Mouse (Mus musculus) MEL (cell line): Measurements from ENCODE around the gene Mrpl38. TPM values are rescaled to one million over a fixed set of nuclear protein-coding genes. Genes with fewer than 3 reads are reported as not detected.

Experiments
- DNase-seq: peaks from one replicate; pipeline ENCODE4 v3.0.0; 2011; ENCODE audit warnings: low read depth, low spot score
- H3K27ac ChIP-seq: 2 replicates; pipeline ENCODE4 v1.5.1; 2012; ENCODE audit warnings: low read depth, mild to moderate bottlenecking, control low read depth, low read length, moderate library complexity; ENCODE audit not compliant: control insufficient read depth
- H3K27me3 ChIP-seq, 2 experiments: fragments of 150-350 bp in 1 of 2; sonication (generic) in 1 of 2; 2 replicates each; pipeline ENCODE4 v1.6.1; 2012; ENCODE audit warnings: low read length in 2 of 2, mild to moderate bottlenecking in 2 of 2, improper control_type of control experiment in 1 of 2, moderate library complexity in 1 of 2; ENCODE audit not compliant: insufficient read depth in 2 of 2, control insufficient read depth in 1 of 2
- H3K36me3 ChIP-seq, 2 experiments: 2 replicates each; pipeline ENCODE4 v1.6.1; 2012 to 2014; ENCODE audit warnings: low read length in 2 of 2, improper control_type of control experiment in 1 of 2, inconsistent platforms in 1 of 2, mild to moderate bottlenecking in 1 of 2; ENCODE audit not compliant: insufficient read depth in 2 of 2, control insufficient read depth in 1 of 2
- H3K4me1 ChIP-seq, 2 experiments: fragments of 150-350 bp in 1 of 2; sonication (generic) in 1 of 2; 2 replicates each; pipeline ENCODE4 v1.6.1; 2012; ENCODE audit warnings: low read length in 2 of 2, improper control_type of control experiment in 1 of 2, mild to moderate bottlenecking in 1 of 2; ENCODE audit not compliant: insufficient read depth in 2 of 2, control insufficient read depth in 1 of 2
- H3K4me3 ChIP-seq, 2 experiments: fragments of 150-350 bp in 1 of 2; sonication (generic) in 1 of 2; 2 replicates each; pipeline ENCODE4 v1.5.1; 2012; ENCODE audit warnings: low read depth in 2 of 2, low read length in 2 of 2, mild to moderate bottlenecking in 2 of 2, moderate library complexity in 2 of 2, control low read depth in 1 of 2, improper control_type of control experiment in 1 of 2; ENCODE audit not compliant: control insufficient read depth in 1 of 2, insufficient read depth in 1 of 2
- H3K79me2 ChIP-seq: 2 replicates; pipeline ENCODE4 v1.6.1; 2012; ENCODE audit warnings: mild to moderate bottlenecking, low read length, moderate library complexity; ENCODE audit not compliant: control insufficient read depth, poor library complexity, insufficient read depth
- H3K9ac ChIP-seq: 2 replicates; pipeline ENCODE4 v1.6.1; 2012; ENCODE audit warnings: low read depth, mild to moderate bottlenecking, control low read depth, low read length, moderate library complexity; ENCODE audit not compliant: control insufficient read depth, poor library complexity, severe bottlenecking
- H3K9me3 ChIP-seq: fragments of 150-350 bp; sonication (generic); replicated peaks from 2 replicates; pipeline ENCODE4 v1.6.1; 2012; ENCODE audit warnings: mild to moderate bottlenecking, low read length, improper control_type of control experiment, moderate library complexity; ENCODE audit not compliant: insufficient read depth
- CHD1 ChIP-seq: IDR thresholded peaks from 2 replicates; pipeline ENCODE4 v1.6.1; 2012; ENCODE audit warnings: low read depth, mild to moderate bottlenecking, inconsistent platforms, low read length, improper control_type of control experiment
- CHD2 ChIP-seq: IDR thresholded peaks from 2 replicates; pipeline ENCODE4 v1.6.1; 2011; ENCODE audit warnings: low read length, improper control_type of control experiment
- E2F4 ChIP-seq: IDR thresholded peaks from 2 replicates; pipeline ENCODE4 v1.6.1; 2011; ENCODE audit warnings: low read depth, low read length, improper control_type of control experiment, borderline replicate concordance
- ELF1 ChIP-seq: IDR thresholded peaks from 2 replicates; pipeline ENCODE4 v1.6.1; 2014; ENCODE audit warnings: low read depth, mild to moderate bottlenecking, inconsistent platforms, low read length, improper control_type of control experiment, moderate library complexity
- EP300 ChIP-seq, 2 experiments: IDR thresholded peaks; 2 replicates each; pipeline ENCODE4 v1.6.1; 2011; ENCODE audit warnings: improper control_type of control experiment in 2 of 2, low read length in 2 of 2, low read depth in 1 of 2, mild to moderate bottlenecking in 1 of 2
- ETS1 ChIP-seq: IDR thresholded peaks from 2 replicates; pipeline ENCODE4 v1.6.1; 2012; ENCODE audit warnings: low read depth, mild to moderate bottlenecking, inconsistent platforms, low read length, improper control_type of control experiment, moderate library complexity
- GABPA ChIP-seq: IDR thresholded peaks from 2 replicates; pipeline ENCODE4 v1.6.1; 2012; ENCODE audit warnings: low read depth, mild to moderate bottlenecking, inconsistent platforms, low read length, improper control_type of control experiment, moderate library complexity
- HCFC1 ChIP-seq: IDR thresholded peaks from 2 replicates; pipeline ENCODE4 v1.6.1; 2012; ENCODE audit warnings: low read depth, mild to moderate bottlenecking, inconsistent platforms, low read length, improper control_type of control experiment, moderate library complexity
- JUND ChIP-seq: IDR thresholded peaks from 2 replicates; pipeline ENCODE4 v1.6.1; 2011; ENCODE audit warnings: low read depth, mild to moderate bottlenecking, improper control_type of control experiment, low read length
- KAT2A ChIP-seq: conservative IDR thresholded peaks from 2 replicates; pipeline ENCODE4 v1.6.1; 2012; ENCODE audit warnings: low read depth, low read length, improper control_type of control experiment, inconsistent platforms
- MAX ChIP-seq: IDR thresholded peaks from 2 replicates; pipeline ENCODE4 v1.6.1; 2011; ENCODE audit warnings: low read length, improper control_type of control experiment
- MAZ ChIP-seq: IDR thresholded peaks from 2 replicates; pipeline ENCODE4 v1.6.1; 2012; ENCODE audit warnings: low read depth, mild to moderate bottlenecking, inconsistent platforms, low read length, improper control_type of control experiment
- MEF2A ChIP-seq: IDR thresholded peaks from 2 replicates; pipeline ENCODE4 v1.6.1; 2014; ENCODE audit warnings: low read depth, mild to moderate bottlenecking, inconsistent platforms, low read length, improper control_type of control experiment; ENCODE audit not compliant: poor library complexity, insufficient replicate concordance, severe bottlenecking; ENCODE audit errors: extremely low read depth
- MXI1 ChIP-seq: IDR thresholded peaks from 2 replicates; pipeline ENCODE4 v1.6.1; 2011; ENCODE audit warnings: mild to moderate bottlenecking, low read depth, low read length, improper control_type of control experiment
- MYB ChIP-seq: IDR thresholded peaks from 2 replicates; pipeline ENCODE4 v1.6.1; 2011; ENCODE audit warnings: mild to moderate bottlenecking, low read depth, low read length, improper control_type of control experiment
- MYC ChIP-seq: IDR thresholded peaks from 2 replicates; pipeline ENCODE4 v1.6.1; 2011; ENCODE audit warnings: low read depth, mild to moderate bottlenecking, low read length, improper control_type of control experiment, moderate library complexity
- NELFE ChIP-seq: IDR thresholded peaks from 2 replicates; pipeline ENCODE4 v1.6.1; 2011; ENCODE audit warnings: low read depth, low read length, improper control_type of control experiment
- NRF1 ChIP-seq: IDR thresholded peaks from 2 replicates; pipeline ENCODE4 v1.6.1; 2014; ENCODE audit warnings: low read depth, mild to moderate bottlenecking, inconsistent platforms, low read length, improper control_type of control experiment, moderate library complexity; ENCODE audit not compliant: poor library complexity, insufficient read depth, severe bottlenecking
- POLR2A ChIP-seq, 2 experiments: IDR thresholded peaks; 2 replicates each; pipeline ENCODE4 v1.6.1; 2011 to 2012; ENCODE audit warnings: low read length in 2 of 2, mild to moderate bottlenecking in 2 of 2, control low read depth in 1 of 2, improper control_type of control experiment in 1 of 2, low read depth in 1 of 2, moderate library complexity in 1 of 2; ENCODE audit not compliant: control insufficient read depth in 1 of 2, insufficient read depth in 1 of 2, poor library complexity in 1 of 2
- POLR2AphosphoS2 ChIP-seq: IDR thresholded peaks from 2 replicates; pipeline ENCODE4 v1.6.1; 2011; ENCODE audit warnings: low read length, improper control_type of control experiment
- POLR2AphosphoS5 ChIP-seq: IDR thresholded peaks from 2 replicates; pipeline ENCODE4 v1.6.1; 2012; ENCODE audit warnings: low read depth, borderline replicate concordance, mild to moderate bottlenecking, inconsistent platforms, low read length, moderate library complexity, mixed read lengths
- RAD21 ChIP-seq: IDR thresholded peaks from 2 replicates; pipeline ENCODE4 v1.6.1; 2011; ENCODE audit warnings: mild to moderate bottlenecking, low read depth, low read length, improper control_type of control experiment
- RCOR1 ChIP-seq: IDR thresholded peaks from 2 replicates; pipeline ENCODE4 v1.6.1; 2012; ENCODE audit warnings: low read depth, mild to moderate bottlenecking, inconsistent platforms, low read length, improper control_type of control experiment
- SIN3A ChIP-seq: IDR thresholded peaks from 2 replicates; pipeline ENCODE4 v1.6.1; 2012; ENCODE audit warnings: low read length, improper control_type of control experiment, inconsistent platforms
- SMC3 ChIP-seq: IDR thresholded peaks from 2 replicates; pipeline ENCODE4 v1.6.1; 2011; ENCODE audit warnings: low read depth, low read length, improper control_type of control experiment
- TBP ChIP-seq: IDR thresholded peaks from 2 replicates; pipeline ENCODE4 v1.8.0; 2011; ENCODE audit warnings: low read depth, low read length, improper control_type of control experiment
- USF1 ChIP-seq: IDR thresholded peaks from 2 replicates; pipeline ENCODE4 v1.6.1; 2014; ENCODE audit warnings: low read depth, mild to moderate bottlenecking, inconsistent platforms, low read length, improper control_type of control experiment, moderate library complexity
- USF2 ChIP-seq, 2 experiments: IDR thresholded peaks; 2 replicates each; pipeline ENCODE4 v1.6.1; 2011 to 2012; ENCODE audit warnings: improper control_type of control experiment in 2 of 2, low read length in 2 of 2, borderline replicate concordance in 1 of 2, inconsistent platforms in 1 of 2, low read depth in 1 of 2, mild to moderate bottlenecking in 1 of 2; ENCODE audit not compliant: insufficient read depth in 1 of 2
- ZC3H11A ChIP-seq: IDR thresholded peaks from 2 replicates; pipeline ENCODE4 v1.6.1; 2012; ENCODE audit warnings: low read depth, mild to moderate bottlenecking, inconsistent platforms, low read length, improper control_type of control experiment
- ZKSCAN1 ChIP-seq: IDR thresholded peaks from 2 replicates; pipeline ENCODE4 v1.6.1; 2012; ENCODE audit warnings: low read depth, mild to moderate bottlenecking, inconsistent platforms, low read length, improper control_type of control experiment, moderate library complexity
- ZNF384 ChIP-seq: IDR thresholded peaks from 2 replicates; pipeline ENCODE4 v1.6.1; 2012; ENCODE audit warnings: low read depth, mild to moderate bottlenecking, inconsistent platforms, low read length, improper control_type of control experiment
- polyA plus RNA-seq, 2 experiments: library from polyadenylated mRNA; stranded (reverse) in 1 of 2; unstranded in 1 of 2; fragments of >175 nt in 1 of 2; fragments of >200 nt in 1 of 2; gene quantifications; 2 replicates each; pipeline versions ENCODE4 v1.2.1 to v1.2.4; 2012; ENCODE audit warnings: low replicate concordance in 2 of 2, low read depth in 1 of 2; ENCODE audit not compliant: insufficient read length in 2 of 2, insufficient read depth in 1 of 2, missing spikeins in 1 of 2
- total RNA-seq: library from RNA; depleted of rRNA; stranded (reverse); fragments of 300-350 nt; gene quantifications from 2 replicates; pipeline ENCODE4 v1.2.3, GENCODE M21; 2012

Mrpl38 gene
- total and polyA plus RNA-seq, 3 experiments = 105 to 157 TPM; not detected in 1

DNA sequence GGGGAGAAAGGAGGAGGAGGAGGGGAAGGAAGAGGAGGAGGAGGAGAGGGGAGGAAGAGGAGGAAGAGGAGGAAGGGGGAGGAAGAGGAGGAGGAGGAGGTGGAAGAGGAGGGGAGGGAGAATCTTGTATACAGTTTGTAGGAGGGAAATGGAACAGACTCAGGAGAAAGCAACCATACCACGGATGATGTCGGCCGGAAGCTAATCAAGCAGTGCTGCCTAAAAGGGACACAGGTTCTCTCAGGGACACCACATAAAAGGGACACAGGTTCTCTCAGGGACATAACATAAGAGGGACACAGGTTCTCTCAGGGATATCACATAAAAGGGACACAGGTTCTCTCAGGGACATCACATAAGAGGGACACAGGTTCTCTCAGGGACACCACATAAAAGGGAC is 30.5 kb upstream of the Mrpl38 start:
- no peaks in the 10 kb centered on the region for H3K9me3 ChIP-seq
- peaks cover 7% of the 10 kb centered on the region; the same call in 1 of the 2 replicates for H3K79me2 ChIP-seq
- H3K27ac ChIP-seq = no peak overlapping the region
- peaks cover 4 to 11% of the 10 kb centered on the region in 2 experiments; a peak in 3 of 4 replicates for H3K36me3 ChIP-seq
- TF ChIP-seq NRF1 (no peak), ZKSCAN1 (no peak), SMC3 (no peak), EP300 (IDR thresholded peaks at IDR 0.05; ENCODE audit: low read depth in 1 of 2, low read length in 2 of 2) (no peak), KAT2A (no peak), ELF1 (no peak), USF1 (no peak), POLR2AphosphoS2 (no peak), RCOR1 (no peak), ETS1 (no peak), JUND (no peak), SIN3A (no peak), ZNF384 (no peak), POLR2A (IDR thresholded peaks at IDR 0.05; ENCODE audit: control insufficient read depth in 1 of 2, insufficient read depth in 1 of 2, low read depth in 1 of 2, low read length in 2 of 2, poor library complexity in 1 of 2) (no peak), GABPA (no peak), POLR2AphosphoS5 (no peak), ZC3H11A (no peak)
- no peaks in the 10 kb centered on the region for H3K27me3 ChIP-seq
- H3K4me3 ChIP-seq = no peak overlapping the region
- H3K9ac ChIP-seq = no peak overlapping the region
- no peak for DNase-seq
- H3K4me1 ChIP-seq = peaks cover 0 to 7% of the 10 kb centered on the region in 2 experiments; a peak in 2 of 4 replicates

DNA sequence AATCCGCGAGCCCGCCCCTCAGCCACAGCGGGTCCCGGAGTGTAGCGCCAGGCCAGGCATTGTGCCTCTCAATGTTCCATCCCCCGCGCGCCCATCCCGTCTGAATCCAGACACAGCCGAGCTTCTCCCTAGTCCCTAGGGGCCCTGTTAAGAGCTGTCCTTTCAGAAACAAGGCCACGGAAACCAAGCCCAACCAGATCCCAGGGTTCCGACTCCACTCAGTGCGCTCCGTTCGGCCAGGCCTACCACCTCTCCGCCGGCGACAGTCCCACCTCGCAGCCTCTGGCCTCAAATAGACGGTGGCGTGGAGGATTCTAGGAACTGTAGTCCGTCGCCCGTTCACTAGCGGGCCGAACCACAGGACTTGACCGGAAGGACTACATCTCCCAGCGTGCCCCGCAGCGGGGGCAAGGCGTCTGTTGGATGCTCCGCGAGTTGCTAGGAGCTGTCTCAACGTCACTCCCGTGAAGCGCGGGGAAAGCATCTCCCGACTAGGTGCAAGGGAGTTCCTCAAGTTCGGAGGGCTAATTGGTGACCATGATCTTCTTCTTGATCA is 29.3 kb upstream of the Mrpl38 start, which contains the start of gene Fbf1:
Fbf1 (minus strand) TSS at position 283 of the 556 bp plus-strand sequence.
- Histone ChIP-seq H3K4me3 (peak within 1 kb of the TSS; percentile 75 to 77), H3K36me3 (peaks cover 0 to 11% of the 10 kb centered on the region in 2 experiments; a peak in 2 of 4 replicates), H3K9me3 (no peaks in the 10 kb centered on the region), H3K4me1 (peaks cover 0 to 7% of the 10 kb centered on the region in 2 experiments; a peak in 2 of 4 replicates), H3K27ac (peak within 1 kb of the TSS; percentile 35), H3K79me2 (peaks cover 7% of the 10 kb centered on the region; the same call in 1 of the 2 replicates), H3K27me3 (no peaks in the 10 kb centered on the region), H3K9ac (peak within 1 kb of the TSS; percentile 78)
- peak; percentile 99 for DNase-seq
- TF ChIP-seq TBP = peak; percentile 43; the same call in 1 of the 2 replicates
- TF ChIP-seq ELF1 = peak; percentile 89
- TF ChIP-seq MEF2A = no peak
- TF ChIP-seq CHD2 = no peak
- no peak for TF ChIP-seq ZC3H11A
- peak; percentile 76 for TF ChIP-seq MXI1
- peak; percentile 98 for TF ChIP-seq SIN3A
- TF ChIP-seq ZNF384 = no peak
- no peak for TF ChIP-seq RAD21
- peak; percentile 69 to 88 for TF ChIP-seq POLR2A (IDR thresholded peaks at IDR 0.05; ENCODE audit: control insufficient read depth in 1 of 2, insufficient read depth in 1 of 2, low read depth in 1 of 2, low read length in 2 of 2, poor library complexity in 1 of 2)
- TF ChIP-seq USF2 (IDR thresholded peaks at IDR 0.05; ENCODE audit: borderline replicate concordance in 1 of 2, insufficient read depth in 1 of 2, low read depth in 1 of 2, low read length in 2 of 2) = no peak
- TF ChIP-seq CHD1 = no peak
- no peak for TF ChIP-seq MYB
- TF ChIP-seq MAZ = peak; percentile 99
- no peak for TF ChIP-seq MAX
- no peak for TF ChIP-seq E2F4
- no peak; the same call in 1 of the 2 replicates for TF ChIP-seq MYC
- no peak for TF ChIP-seq SMC3
- 0 out of 2 replicates have a peak, but pooled peaks have one; percentile 6 for TF ChIP-seq USF1
- peak; percentile 85 for TF ChIP-seq NELFE
- TF ChIP-seq HCFC1 = peak; percentile 98
